Mouse (Mus musculus): ENCODE data around the gene Fam49a.

DNA sequence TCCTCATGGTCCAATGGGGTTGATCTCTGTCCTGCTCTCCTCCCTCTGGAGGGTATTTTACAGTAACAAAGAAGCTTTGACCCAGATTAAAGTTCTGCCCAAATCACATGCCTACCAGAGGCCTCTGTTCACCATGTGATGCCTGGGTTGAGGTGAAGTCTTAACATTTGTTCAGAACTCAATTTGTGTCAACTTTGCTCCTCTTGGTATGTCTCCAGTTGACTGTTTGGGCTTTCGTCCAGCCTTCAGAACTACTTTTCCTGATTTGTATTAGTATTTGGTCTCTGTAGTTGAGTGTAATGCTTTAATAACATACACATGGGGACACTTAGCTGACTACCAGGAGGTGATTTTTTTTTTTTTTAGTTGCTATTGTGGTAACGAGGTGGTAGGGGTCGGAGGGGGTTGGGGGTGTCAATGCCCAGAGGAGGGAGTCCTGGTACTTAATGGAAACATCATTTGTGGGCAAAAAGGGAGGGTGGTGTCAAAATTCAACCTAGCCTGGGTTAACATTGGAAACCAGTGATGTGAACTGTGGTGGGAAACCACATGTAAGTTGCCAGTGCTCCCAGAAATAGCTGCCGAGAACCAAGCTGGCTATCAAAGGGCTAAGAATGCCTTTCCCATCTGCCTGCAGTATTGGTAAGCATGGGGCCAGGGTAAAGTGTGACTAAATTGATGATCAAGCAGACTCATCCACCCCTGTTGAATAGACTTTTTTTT lies 16.0 kb downstream of the Fam49a start:
- TF ChIP-seq GATA1 (IDR thresholded peaks at IDR 0.05; ENCODE audit: borderline replicate concordance, low read length) = no peak
- TF ChIP-seq FLI1 (IDR thresholded peaks at IDR 0.05; ENCODE audit: low read length) = no peak

Data from megakaryocyte, embryonic 14.5 days (primary cell).